Mouse (Mus musculus): Measurements from ENCODE around the gene Celf2.
"Not testable (repeated sequence)": the region's sequence is repeated elsewhere in the genome, so short reads cannot be mapped to it uniquely, and the experiment has no call there.

Gene Celf2

DNA sequence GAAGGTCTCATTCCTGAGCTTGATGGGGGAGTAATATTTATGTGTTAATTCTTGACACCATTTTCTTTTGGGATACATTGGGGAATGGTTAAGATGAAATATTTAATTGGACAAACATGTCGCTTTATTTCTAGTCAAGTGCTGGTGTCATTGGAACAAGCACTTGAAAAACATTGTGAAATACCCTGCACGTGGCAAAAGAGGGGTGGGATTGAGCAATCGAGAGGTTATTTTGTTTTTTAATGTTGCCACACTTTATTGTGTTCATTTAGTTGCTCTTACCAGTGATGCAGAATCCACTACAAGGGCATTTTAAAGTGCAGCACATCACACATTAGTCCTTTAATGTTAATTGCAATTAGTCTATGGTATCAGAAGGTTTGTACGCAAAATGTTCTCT, 242.2 kb downstream of the Celf2 start:
- DNase-seq (ENCODE audit: low spot score in 2 of 2), result no peak

GRCm38 (mm10) chr2:7262668-7263067, 246.7 kb downstream of the Celf2 start:
- DNase-seq (ENCODE audit: low spot score in 2 of 2), result not testable (repeated sequence)

DNA sequence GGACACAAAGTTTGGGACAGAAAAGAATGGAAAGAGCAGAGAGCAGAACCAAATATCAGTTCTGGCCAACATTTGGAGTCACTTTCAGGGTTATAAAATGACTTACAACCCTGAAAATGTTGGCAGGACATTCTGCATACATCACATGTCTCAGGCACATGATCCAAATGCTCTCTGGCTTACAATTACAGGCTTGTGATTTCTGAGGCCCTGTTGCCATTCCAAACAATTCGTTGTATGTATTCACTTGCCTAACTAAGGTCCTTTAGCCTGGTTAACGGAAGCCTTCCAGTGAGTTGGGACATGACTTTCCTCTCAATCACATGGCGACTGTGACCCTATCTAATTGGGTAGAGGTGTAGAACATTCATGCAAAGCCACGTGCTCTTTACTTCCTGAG, 249.2 kb downstream of the Celf2 start:
- DNase-seq (ENCODE audit: low spot score in 2 of 2), result no peak

- DNase-seq (ENCODE audit: low spot score in 2 of 2), result no peak
These were observed 249.7 kb downstream of the Celf2 start for GRCm38 (mm10) chr2:7259616-7260015.

DNA sequence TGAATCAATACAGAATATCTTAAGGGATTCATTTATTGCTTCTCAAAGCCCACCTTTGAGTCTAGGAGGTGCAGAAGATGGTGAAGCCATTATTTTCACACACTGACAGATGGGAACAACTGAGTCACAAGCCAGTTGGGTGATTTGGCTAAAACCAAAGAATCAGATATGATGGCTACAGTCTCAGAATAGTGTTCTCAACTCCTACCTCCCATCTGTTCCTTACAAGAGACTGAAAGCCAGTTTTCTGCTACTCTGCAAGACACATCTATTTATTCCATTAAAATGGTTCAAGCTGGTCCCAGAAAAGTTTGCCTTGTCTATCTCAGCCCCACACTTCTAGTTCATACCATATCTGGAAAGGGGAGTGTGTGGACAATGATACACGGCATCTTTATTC, 253.3 kb downstream of the Celf2 start:
- no peak for DNase-seq (ENCODE audit: low spot score in 2 of 2)

DNA sequence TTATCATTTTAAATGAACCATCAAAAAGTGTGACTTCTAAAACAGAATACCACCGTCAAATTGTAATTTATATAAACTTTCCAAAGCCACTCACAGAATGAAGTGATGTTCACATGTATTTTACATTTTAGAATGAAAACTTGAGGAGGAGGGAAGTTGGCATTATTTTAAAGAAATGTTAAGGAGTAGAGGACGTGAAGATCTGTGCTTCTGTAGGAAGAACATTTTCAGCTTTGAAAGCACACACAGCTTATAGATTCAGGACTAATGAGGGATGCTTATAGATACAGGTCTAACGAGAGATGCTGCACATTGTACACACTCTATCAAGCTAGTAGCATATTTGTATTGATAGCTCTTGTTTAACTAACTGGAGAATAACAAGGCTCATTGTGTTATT, 254.0 kb downstream of the Celf2 start:
- no peak for DNase-seq (ENCODE audit: low spot score in 2 of 2)

- no peak for DNase-seq (ENCODE audit: low spot score in 2 of 2)
These were observed 259.0 kb downstream of the Celf2 start for GRCm38 (mm10) chr2:7250314-7250713.

DNA sequence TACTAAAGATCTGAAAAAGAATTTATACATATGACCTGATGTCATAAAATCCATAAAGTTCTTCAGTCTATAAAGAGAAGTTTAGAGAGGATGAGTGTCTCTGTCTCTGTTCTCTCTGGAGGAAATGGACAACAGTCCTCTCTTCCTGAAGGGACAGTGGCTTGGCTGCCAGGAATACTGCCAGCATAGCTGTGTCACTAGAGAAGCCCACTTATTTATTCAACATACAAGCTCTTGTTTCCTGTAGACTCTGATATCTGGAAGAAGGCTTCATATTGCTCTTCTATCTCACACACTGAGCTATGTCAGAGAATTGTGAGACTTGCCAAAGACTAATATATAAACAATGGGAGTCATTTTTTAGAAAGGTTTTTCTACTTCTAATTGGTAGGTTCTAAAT, 260.4 kb downstream of the Celf2 start:
- no peak for DNase-seq (ENCODE audit: low spot score in 2 of 2)

DNA sequence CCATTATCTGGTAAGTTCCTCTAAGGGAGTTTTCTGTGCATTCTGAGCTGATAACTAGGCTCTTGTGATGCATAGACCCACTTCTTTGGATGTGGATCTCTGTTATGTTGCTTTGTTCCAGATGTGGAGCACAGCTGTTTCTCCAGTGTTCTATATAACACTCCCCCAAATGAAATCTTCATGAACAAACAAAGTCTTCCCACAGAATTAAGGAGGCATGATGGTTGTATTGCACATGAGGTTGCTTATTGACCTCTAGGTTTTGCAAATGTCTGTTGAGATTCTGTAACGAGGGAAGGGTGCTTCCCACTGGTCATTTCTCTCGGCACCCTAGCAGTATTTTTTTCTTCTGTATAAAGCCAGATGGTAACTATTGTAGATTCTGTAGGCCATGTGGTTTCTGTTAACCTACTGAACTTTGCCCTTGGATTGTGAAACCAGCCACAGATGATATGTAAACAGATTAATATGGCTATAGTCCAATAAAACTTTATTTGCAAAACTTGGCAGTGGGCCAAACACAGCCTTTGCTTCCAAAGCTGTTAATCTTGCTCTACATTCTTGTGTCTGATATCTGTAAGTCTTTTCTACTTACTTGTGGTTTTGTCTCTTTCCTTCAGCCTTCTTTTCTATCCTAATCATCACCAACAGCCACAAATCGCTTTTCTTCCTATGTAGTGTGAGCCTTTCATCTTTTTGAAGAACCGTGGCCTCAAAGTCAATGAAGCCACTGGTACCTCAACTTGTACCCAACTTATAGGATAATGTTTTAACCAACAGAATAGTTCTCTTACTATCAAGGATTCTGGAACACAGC, 263.2 kb downstream of the Celf2 start:
- no peak for DNase-seq (ENCODE audit: low spot score in 2 of 2)

DNA sequence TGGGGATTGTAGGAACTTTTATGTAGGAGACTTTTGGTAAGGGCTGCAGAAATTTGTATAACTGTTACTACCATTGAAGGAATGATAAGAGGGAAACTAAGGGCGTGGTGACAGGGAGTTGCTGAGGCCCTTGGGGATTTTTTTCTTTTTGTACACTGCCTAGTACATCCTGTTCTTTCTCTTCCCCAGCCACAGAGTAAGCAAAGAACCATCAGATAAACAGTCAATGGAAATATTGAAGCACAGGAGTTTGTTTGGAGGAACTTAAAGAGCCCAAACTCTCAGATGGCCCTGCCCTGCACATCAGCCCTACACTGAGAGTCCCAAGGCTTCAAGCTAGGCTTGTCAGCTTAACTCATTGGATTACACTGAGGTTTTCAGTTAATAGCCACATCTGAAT, 267.2 kb downstream of the Celf2 start:
- no peak for DNase-seq (ENCODE audit: low spot score in 2 of 2)

DNA sequence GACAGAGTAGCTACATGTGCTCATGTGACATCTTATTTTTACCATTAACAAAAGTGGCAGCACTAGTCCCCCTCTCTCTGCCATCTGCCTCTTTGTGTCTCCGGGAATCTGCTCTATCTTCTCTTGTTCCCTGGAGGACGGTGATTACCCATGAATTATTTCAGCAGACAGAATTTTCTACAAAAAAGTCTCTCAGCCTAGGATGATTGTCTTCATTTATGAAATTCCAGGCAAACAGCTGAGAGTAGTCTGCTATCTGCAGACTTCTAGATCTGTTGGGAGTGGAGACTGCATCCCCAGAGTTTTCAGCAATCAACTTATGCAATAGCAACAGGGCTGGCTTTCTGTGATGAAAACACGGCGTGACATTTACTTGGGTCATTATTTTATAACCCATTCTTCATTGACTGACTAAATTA, 267.8 kb downstream of the Celf2 start:
- DNase-seq (ENCODE audit: low spot score in 2 of 2), result no peak

- no peak for DNase-seq (ENCODE audit: low spot score in 2 of 2)
These were observed 272.1 kb downstream of the Celf2 start for GRCm38 (mm10) chr2:7237283-7237682.

GRCm38 (mm10) chr2:7236452-7236851, 272.9 kb downstream of the Celf2 start:
- no peak for DNase-seq (ENCODE audit: low spot score in 2 of 2)

DNA sequence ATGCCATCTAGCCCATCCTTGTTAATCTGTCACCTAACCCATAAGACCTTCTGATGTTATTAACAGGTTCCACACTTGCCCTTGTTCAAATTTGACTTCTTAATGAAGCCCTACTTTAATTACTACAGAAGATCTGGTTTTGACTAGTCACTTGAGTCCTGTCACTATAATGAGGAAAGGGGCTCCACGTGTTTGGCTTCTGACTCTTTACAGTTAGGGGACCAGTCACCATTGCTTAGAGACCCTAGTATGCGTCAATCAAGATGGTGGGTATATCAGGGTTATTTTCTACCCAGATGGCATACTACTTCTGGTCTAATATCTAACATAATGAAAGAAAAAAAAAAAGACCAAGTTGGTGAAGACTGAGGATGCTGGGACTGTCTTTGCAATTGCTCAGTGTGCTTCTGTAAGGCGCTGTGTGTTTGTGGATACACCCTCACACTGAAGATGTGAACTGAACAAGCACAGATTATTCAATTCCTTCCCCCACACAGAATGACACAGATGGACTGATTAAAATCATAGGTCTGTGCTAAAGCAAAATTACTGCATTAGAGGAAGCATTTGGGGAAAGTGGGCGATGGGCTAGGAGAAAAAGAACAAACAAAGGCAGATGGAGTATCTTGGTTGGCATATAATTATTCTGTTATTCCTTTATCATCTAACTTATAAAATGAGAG, 274.2 kb downstream of the Celf2 start:
- DNase-seq (ENCODE audit: low spot score in 2 of 2), result no peak

GRCm38 (mm10) chr2:7234587-7234986, 274.8 kb downstream of the Celf2 start:
- no peak for DNase-seq (ENCODE audit: low spot score in 2 of 2)

GRCm38 (mm10) chr2:7233411-7233810, 276.0 kb downstream of the Celf2 start:
- DNase-seq (ENCODE audit: low spot score in 2 of 2), result no peak

DNA sequence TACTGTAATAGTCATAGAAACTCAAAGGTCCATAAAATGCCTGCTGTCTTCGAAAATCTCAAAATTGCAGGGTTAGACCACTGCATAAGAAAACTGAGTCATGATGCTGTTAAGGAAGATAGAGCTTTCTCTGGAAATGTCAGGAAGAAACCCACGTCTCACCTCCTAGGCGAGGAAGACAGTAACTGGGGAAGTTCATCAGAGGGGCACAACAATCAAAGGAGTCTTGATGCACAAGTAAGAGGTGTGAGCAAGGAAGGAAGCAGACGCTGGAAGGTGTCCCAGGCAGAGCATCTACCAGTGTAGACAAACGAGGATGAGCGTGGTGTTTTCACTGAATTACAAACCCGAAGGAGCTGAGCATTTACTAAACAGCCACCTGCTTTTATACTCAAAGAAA, 282.6 kb downstream of the Celf2 start:
- no peak for DNase-seq (ENCODE audit: low spot score in 2 of 2)

DNA sequence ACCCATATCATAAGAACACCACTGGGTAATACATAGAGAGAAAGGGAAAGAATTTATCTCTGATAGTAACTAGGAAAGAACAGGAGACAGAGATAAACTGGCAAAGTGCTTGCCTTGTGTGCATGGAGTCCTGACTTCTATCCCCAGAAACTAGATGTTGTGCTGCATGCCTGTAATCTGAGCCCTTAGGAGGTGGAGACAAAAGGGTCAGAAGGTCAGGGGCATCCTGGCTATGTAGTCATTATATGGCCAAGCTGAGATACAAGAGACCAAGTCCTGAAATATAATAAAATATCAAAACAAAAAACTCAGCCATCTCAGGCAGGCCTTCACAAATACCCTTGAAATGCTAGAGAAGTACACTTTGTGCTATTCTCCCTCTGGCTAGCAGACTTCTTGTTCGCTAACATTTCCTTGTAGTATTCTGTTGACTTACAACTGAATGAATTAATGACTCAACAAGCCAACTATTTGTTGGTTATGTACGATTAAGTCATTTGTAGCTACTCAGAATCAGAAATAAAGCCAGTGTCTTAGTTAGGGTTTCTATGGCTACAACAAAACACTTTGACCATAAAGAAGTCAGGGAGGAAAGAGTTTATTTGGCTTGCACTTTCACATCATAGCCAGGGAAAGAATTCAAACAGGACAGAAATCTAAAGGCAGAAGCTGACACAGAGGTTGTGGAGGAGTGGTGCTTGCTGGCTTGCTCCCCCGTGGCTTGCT, 284.9 kb downstream of the Celf2 start:
- DNase-seq (ENCODE audit: low spot score in 2 of 2), result no peak

DNA sequence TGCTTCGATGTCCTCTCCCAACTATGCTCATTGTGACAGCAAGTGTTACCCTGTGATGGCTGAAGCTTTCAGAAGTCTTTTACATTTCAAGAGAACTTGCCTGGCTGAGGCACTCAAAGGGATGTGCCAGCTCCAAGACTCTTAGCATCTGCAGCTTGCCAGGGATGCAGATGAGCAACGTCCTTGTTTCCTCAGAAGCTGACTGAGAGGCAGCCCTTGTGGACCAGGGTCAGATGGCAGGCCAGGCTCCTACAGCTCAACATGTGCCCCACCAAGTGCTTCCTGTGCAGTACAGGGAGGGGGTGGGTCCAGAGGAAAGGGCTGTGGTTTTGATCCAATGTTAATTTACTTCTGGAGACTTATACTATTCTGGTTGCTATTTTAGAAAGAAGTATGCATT, 285.8 kb downstream of the Celf2 start:
- no peak for DNase-seq (ENCODE audit: low spot score in 2 of 2)

- DNase-seq (ENCODE audit: low spot score in 2 of 2), result no peak
These were observed 286.5 kb downstream of the Celf2 start for GRCm38 (mm10) chr2:7222886-7223285.

DNA sequence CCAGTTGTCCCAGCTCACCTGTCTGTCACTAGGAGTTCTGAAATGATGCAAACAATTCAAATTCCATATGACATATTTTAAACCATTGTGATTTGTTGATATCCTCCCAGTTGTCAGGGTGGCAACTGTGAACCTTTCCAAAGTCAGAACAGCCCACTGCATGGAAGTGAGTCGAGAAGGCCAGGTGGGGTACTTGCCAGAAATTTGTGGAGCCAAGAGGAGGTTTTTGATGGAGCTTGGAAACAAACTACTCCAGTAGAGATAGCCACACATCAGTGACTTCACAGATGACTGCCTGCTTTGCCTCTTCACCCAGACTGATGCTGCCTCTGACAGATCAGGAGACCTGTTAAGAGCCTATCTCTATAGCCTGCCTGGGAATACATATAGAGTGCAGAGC, 287.5 kb downstream of the Celf2 start:
- DNase-seq (ENCODE audit: low spot score in 2 of 2), result no peak

- DNase-seq (ENCODE audit: low spot score in 2 of 2), result no peak
These were observed 291.3 kb downstream of the Celf2 start for GRCm38 (mm10) chr2:7218101-7218500.

All from spleen, postnatal 10 days (tissue).